Mouse (Mus musculus): Measurements from ENCODE around the gene Bcas3. TPM values are rescaled to one million over a fixed set of nuclear protein-coding genes. Genes with fewer than 3 reads are reported as not detected.
A peak's percentile ranks its signal among the peaks of the same experiment; 100 is the strongest.

Gene Bcas3
- polyA plus RNA-seq, 1 experiment, result 17.0 TPM

DNA sequence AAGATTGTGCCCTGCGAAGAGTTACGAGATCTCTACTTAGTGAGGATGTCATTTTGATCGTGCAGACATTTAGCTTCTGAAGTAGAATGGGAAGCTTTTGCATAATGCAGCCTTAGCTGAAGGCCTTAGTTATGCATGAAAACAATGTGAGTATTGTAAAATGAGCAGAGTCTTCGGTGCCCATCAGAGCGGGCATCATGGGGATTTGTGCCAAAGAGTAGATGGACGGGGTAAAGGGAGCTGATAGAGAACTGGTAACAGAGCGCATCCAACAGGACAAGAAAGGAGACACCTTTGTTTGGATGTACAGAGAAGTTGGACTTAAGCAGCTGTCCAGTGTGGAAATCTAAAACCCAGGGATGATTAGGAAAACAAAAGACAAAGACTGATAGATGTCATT is 108.6 kb downstream of the Bcas3 start:
- no peak overlapping the region for H3K27ac ChIP-seq (ENCODE audit: insufficient read depth, low read length)
- 0 out of 2 replicates have a peak, but pooled peaks cover 5% of the 10 kb centered on the region for H3K4me1 ChIP-seq (ENCODE audit: control insufficient read depth, insufficient read depth, low read length)
- no peak for TF ChIP-seq POLR2A (IDR thresholded peaks at IDR 0.05; ENCODE audit: low read depth, low read length)
- TF ChIP-seq CTCF (IDR thresholded peaks at IDR 0.05; ENCODE audit: borderline replicate concordance, insufficient read depth, low read length), result no peak
- no peak overlapping the region for H3K4me3 ChIP-seq (ENCODE audit: insufficient read depth, low read length)

DNA sequence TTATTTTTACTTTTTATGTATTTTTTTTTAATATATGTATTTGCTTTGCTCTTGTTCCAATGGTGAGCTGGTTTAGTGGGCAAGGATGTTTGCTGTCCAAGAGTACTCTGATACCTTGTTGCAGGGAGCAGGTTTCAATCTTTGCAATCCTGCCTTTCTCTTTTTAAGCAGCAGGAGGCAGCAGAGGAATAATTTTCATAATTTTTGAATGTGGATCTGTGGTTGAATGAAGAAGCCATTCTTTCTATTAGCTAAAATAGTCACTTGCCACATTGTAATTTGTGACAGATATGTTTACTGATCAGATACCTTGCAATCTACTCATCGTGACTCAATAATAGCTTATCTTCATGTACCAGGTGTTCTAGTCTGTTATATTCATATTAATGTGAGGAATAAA is 116.6 kb downstream of the Bcas3 start:
- TF ChIP-seq POLR2A (IDR thresholded peaks at IDR 0.05; ENCODE audit: low read depth, low read length) (no peak), CTCF (IDR thresholded peaks at IDR 0.05; ENCODE audit: borderline replicate concordance, insufficient read depth, low read length) (no peak)
- no peak overlapping the region for H3K4me3 ChIP-seq (ENCODE audit: insufficient read depth, low read length)
- H3K27ac ChIP-seq (ENCODE audit: insufficient read depth, low read length), result no peak overlapping the region
- H3K4me1 ChIP-seq (ENCODE audit: control insufficient read depth, insufficient read depth, low read length), result no peaks in the 10 kb centered on the region

DNA sequence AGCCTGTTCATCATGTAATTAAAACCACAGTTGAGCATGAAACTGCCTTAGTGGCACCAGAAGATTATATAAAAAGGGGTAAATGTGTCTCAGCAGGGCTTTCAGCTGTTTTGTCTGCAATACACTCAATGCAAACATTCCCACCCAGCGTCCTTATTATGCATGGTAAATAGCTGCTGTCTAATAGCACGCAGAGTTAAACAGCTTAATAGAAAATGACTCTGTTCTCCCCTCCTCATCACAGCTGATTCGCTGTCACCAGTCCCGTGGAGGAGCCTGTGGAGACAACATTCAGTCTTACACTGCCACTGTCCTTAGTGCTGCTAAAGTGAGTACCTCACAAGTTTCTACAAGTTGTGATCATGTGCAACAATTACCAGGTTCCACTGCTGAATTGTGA is 117.5 kb downstream of the Bcas3 start:
- Histone ChIP-seq H3K4me3 (ENCODE audit: insufficient read depth, low read length) (no peak overlapping the region), H3K4me1 (ENCODE audit: control insufficient read depth, insufficient read depth, low read length) (no peaks in the 10 kb centered on the region), H3K27ac (ENCODE audit: insufficient read depth, low read length) (no peak overlapping the region)
- no peak for TF ChIP-seq CTCF (IDR thresholded peaks at IDR 0.05; ENCODE audit: borderline replicate concordance, insufficient read depth, low read length)
- TF ChIP-seq POLR2A (IDR thresholded peaks at IDR 0.05; ENCODE audit: low read depth, low read length), result no peak

DNA sequence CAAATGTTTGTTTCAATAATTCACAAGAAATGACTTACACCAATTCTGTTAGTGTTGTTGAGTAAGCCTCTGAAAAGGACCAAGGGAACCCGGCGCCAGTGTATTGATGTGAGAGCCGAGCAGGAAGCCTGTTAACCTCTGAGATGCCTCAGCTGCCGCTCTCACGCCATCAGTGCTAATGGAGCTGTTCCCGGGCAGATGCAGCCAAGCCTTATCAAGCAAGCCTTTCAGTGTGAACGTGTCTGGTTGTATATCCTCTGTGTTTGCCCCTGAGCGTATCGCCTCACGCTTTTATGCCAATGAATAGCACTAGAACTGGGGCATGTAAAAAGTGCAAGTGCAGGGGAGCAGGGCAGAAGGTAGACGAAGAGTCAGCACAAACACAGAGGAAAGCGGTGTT is 121.4 kb downstream of the Bcas3 start:
- no peaks in the 10 kb centered on the region for H3K4me1 ChIP-seq (ENCODE audit: control insufficient read depth, insufficient read depth, low read length)
- no peak overlapping the region for H3K27ac ChIP-seq (ENCODE audit: insufficient read depth, low read length)
- H3K4me3 ChIP-seq (ENCODE audit: insufficient read depth, low read length), result no peak overlapping the region
- TF ChIP-seq POLR2A (IDR thresholded peaks at IDR 0.05; ENCODE audit: low read depth, low read length), result no peak
- TF ChIP-seq CTCF (IDR thresholded peaks at IDR 0.05; ENCODE audit: borderline replicate concordance, insufficient read depth, low read length), result no peak

DNA sequence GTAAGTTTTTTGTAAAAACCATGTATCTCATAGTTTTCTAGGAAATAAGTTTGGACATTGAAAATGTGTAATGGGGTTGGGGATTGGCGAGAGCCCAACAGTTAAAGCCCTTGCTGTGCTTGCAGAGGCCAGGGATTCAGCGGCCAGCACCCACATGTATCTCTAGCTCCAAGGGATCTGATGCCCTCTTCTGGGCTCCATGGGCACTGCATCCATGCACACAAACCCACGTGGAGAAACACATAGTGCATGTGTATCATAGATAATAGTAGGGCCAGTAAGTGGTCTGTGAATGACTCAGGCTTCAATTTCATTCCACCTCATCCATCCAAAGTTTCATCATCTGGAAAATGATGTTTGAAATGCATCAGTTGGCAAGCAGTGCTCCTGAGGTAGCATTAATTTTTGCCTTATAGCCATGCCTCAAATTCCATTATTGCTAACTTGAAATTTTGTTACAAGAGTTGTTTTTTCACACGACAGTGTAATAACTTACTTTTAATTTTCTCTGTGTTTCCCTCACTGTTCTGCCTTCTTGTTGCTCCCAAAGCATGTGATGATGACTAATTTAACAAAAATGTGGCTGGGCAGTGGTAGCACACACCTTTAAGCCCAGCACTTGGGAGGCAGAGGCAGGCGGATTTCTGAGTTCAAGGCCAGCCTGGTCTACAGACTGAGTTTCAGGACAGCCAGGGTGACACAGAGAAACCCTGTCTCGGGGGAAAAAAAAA is 129.9 kb downstream of the Bcas3 start:
- Histone ChIP-seq H3K27ac (ENCODE audit: insufficient read depth, low read length) (no peak overlapping the region), H3K4me1 (ENCODE audit: control insufficient read depth, insufficient read depth, low read length) (no peaks in the 10 kb centered on the region), H3K4me3 (ENCODE audit: insufficient read depth, low read length) (no peak overlapping the region)
- TF ChIP-seq POLR2A (IDR thresholded peaks at IDR 0.05; ENCODE audit: low read depth, low read length), result no peak
- TF ChIP-seq CTCF (IDR thresholded peaks at IDR 0.05; ENCODE audit: borderline replicate concordance, insufficient read depth, low read length), result peak; percentile 28; the same call in 1 of the 2 replicates

DNA sequence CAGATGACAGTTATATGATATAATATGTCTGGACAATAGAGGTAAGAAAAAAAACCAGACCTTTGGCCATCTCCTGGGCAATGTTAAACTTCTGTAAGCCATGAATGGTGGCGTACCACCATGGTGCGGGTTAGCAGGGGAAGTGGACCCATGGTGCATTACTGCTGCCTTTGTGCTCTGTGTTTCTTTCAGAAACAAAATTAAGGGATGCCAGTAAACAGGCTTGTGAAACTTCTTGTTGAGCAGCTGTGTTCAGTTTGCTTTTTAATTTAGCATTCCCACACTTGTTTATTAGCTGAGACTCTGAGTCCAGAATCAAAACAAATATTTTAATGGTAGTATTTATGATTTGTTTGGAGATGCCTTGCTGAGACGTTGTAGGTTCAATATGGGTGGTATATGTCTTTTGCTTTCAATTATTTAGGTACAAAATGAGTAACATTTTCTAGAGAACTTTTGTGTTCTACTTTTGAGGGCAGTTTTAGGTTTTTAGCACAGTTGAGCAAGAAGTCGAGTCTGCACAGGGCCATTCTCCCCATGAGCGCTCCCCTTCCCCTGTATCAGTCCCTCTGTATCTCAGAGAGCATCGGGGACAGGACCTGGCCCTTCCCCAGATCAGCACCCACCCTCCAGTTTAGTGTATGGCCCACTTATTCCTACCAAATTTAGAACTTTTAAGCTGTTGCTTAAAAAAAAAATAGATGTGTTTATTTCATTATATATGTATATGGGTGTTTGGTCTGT is 132.4 kb downstream of the Bcas3 start:
- TF ChIP-seq POLR2A (IDR thresholded peaks at IDR 0.05; ENCODE audit: low read depth, low read length) (no peak), CTCF (IDR thresholded peaks at IDR 0.05; ENCODE audit: borderline replicate concordance, insufficient read depth, low read length) (no peak)
- Histone ChIP-seq H3K27ac (ENCODE audit: insufficient read depth, low read length) (no peak overlapping the region), H3K4me3 (ENCODE audit: insufficient read depth, low read length) (no peak overlapping the region), H3K4me1 (ENCODE audit: control insufficient read depth, insufficient read depth, low read length) (peaks cover 7% of the 10 kb centered on the region)

DNA sequence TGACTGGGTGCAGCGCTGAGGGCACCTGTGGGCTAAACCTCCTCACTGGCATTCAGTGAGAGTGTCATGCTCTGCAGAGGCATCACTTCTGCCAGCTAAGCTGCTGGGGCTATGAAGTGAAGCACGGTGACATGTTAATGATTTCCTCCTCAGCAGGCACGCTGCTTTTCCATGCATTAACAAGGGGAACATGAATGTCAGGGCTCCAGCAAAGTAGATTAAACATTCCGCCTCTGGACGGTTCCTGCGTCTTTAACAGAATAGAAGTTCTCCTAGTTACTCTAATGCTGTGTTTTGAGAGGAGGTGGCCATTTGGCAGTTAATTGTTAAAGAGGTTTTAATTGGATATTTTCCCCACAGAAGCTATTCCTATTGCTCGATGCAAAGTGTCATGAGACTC is 134.5 kb downstream of the Bcas3 start:
- H3K4me3 ChIP-seq (ENCODE audit: insufficient read depth, low read length), result no peak overlapping the region
- H3K4me1 ChIP-seq (ENCODE audit: control insufficient read depth, insufficient read depth, low read length), result peaks cover 12% of the 10 kb centered on the region
- no peak overlapping the region for H3K27ac ChIP-seq (ENCODE audit: insufficient read depth, low read length)
- TF ChIP-seq POLR2A (IDR thresholded peaks at IDR 0.05; ENCODE audit: low read depth, low read length) (no peak), CTCF (IDR thresholded peaks at IDR 0.05; ENCODE audit: borderline replicate concordance, insufficient read depth, low read length) (no peak)

DNA sequence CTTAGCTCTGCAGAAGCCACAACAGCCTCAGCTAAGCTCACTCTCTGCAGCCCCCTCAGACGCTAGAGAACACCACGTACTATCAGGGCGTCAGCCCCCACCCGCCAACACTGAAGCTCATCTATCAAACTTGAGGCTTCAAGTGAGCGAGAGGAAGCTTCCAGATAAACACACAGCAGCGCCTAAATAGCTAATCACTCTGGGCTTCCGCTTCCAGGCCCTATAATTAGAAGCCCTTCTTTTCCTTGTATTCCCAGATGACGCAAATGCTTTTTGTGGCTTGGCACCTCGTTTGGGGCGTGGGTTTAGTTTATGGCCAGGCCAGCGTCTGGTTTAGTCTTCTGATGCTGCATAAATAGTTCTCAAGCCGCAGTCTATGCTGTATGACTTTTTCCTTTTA is 139.3 kb downstream of the Bcas3 start:
- Histone ChIP-seq H3K4me3 (ENCODE audit: insufficient read depth, low read length) (no peak overlapping the region), H3K27ac (ENCODE audit: insufficient read depth, low read length) (peak overlapping the region; percentile 43; the same call in 1 of the 2 replicates), H3K4me1 (ENCODE audit: control insufficient read depth, insufficient read depth, low read length) (peaks cover 14% of the 10 kb centered on the region)
- TF ChIP-seq POLR2A (IDR thresholded peaks at IDR 0.05; ENCODE audit: low read depth, low read length) (no peak), CTCF (IDR thresholded peaks at IDR 0.05; ENCODE audit: borderline replicate concordance, insufficient read depth, low read length) (no peak)

DNA sequence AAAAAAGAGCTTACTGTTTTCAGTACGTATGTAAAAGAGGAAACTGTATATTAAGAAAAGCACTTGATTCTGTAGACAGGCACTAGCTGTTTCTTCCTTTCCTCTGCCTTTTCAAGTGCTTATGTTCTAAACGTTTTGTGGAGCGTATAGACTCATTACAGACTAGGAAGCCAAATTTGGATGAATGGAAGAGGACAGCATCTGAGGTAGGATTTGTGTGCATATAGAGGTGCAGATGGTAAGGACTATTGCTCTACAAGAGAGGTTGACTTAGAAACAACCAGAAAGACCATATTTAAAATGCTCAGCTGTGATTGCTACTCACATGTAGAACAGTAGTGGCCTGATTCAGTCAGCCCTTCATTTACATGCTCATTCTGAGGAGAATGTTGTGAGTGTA is 139.7 kb downstream of the Bcas3 start:
- TF ChIP-seq CTCF (IDR thresholded peaks at IDR 0.05; ENCODE audit: borderline replicate concordance, insufficient read depth, low read length) (no peak), POLR2A (IDR thresholded peaks at IDR 0.05; ENCODE audit: low read depth, low read length) (no peak)

DNA sequence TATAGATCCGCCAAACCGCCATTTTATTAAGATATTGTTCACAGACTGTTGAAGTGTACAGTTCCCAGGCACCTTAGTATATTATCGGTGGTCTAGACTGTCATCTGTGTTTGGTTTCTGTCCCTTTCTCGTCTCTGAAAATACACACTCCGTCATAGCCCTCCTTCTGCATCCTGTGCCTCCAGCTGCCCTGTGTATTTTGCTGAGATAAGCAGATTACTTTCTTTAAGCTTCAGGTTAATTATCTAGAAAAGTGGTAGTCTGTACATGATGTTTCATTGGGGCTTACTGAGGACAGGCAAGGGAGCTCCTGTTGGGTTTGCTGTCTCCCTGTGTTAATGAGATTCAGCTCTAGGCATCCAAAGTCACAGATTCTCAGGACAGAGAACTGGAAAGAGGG is 146.6 kb downstream of the Bcas3 start:
- H3K4me1 ChIP-seq (ENCODE audit: control insufficient read depth, insufficient read depth, low read length), result peaks cover 2% of the 10 kb centered on the region; the same call in 1 of the 2 replicates
- TF ChIP-seq CTCF (IDR thresholded peaks at IDR 0.05; ENCODE audit: borderline replicate concordance, insufficient read depth, low read length) (no peak), POLR2A (IDR thresholded peaks at IDR 0.05; ENCODE audit: low read depth, low read length) (no peak)
- no peak overlapping the region for H3K27ac ChIP-seq (ENCODE audit: insufficient read depth, low read length)
- H3K4me3 ChIP-seq (ENCODE audit: insufficient read depth, low read length), result no peak overlapping the region

More for the DNA sequence above, 139.7 kb downstream of the Bcas3 start:
- H3K4me1 ChIP-seq (ENCODE audit: control insufficient read depth, insufficient read depth, low read length), result peaks cover 14% of the 10 kb centered on the region
- H3K27ac ChIP-seq (ENCODE audit: insufficient read depth, low read length), result peak overlapping the region; percentile 77
- H3K4me3 ChIP-seq (ENCODE audit: insufficient read depth, low read length), result no peak overlapping the region
